Mouse (Mus musculus) stomach, embryonic 15.5 days (tissue): ENCODE measurements around the gene Ednra. TPM values are rescaled to one million over a fixed set of nuclear protein-coding genes. Genes with fewer than 3 reads are reported as not detected.
A peak's percentile ranks its signal among the peaks of the same experiment; 100 is the strongest.

Experiments
- ATAC-seq: fragments of 200-750 bp; cut with Nextera tagmentation; 2 replicates; pipeline ENCODE4 v1.8.0; 2017; ENCODE audit warnings: low read depth, moderate number of reproducible peaks, moderate TSS enrichment; ENCODE audit not compliant: insufficient read depth, low FRiP score
- H3K27ac ChIP-seq: fragments of 300-500 bp; sonication (generic); 2 replicates; pipeline ENCODE4 v1.5.1; 2015; ENCODE audit warnings: mild to moderate bottlenecking, inconsistent platforms
- H3K27me3 ChIP-seq: fragments of 300-500 bp; sonication (generic); replicated peaks from 2 replicates; pipeline ENCODE4 v1.6.1; 2015; ENCODE audit warnings: inconsistent platforms
- H3K36me3 ChIP-seq: fragments of 300-500 bp; sonication (generic); 2 replicates; pipeline ENCODE4 v1.6.1; 2015; ENCODE audit warnings: inconsistent platforms
- H3K4me1 ChIP-seq: fragments of 300-500 bp; sonication (generic); 2 replicates; pipeline ENCODE4 v1.6.1; 2015; ENCODE audit warnings: inconsistent platforms
- H3K4me2 ChIP-seq: fragments of 300-500 bp; sonication (generic); 2 replicates; pipeline ENCODE4 v1.6.1; 2015; ENCODE audit warnings: mild to moderate bottlenecking, inconsistent platforms
- H3K4me3 ChIP-seq: fragments of 300-500 bp; sonication (generic); replicated peaks from 2 replicates; pipeline ENCODE4 v1.5.1; 2015; ENCODE audit warnings: inconsistent platforms
- H3K9ac ChIP-seq: fragments of 300-500 bp; sonication (generic); 2 replicates; pipeline ENCODE4 v1.6.1; 2015; ENCODE audit warnings: inconsistent platforms
- H3K9me3 ChIP-seq: fragments of 300-500 bp; sonication (generic); 2 replicates; pipeline ENCODE4 v1.6.1; 2016; ENCODE audit warnings: inconsistent platforms
- WGBS: fragments of 180-500 bp; shearing (Covaris S2); methylation state at CpG from one replicate; pipeline ENCODE4 v1.1.7; 2015; 5-methylcytosine and 5-hydroxymethylcytosine counted together
- polyA plus RNA-seq: library from polyadenylated mRNA; unstranded; fragments of >200 nt; fragmentation: Nextera tagmentation; extraction: Ambion mirVana; gene quantifications from 2 replicates; pipeline ENCODE4 v1.2.1, GENCODE M21; 2015

The Ednra gene
- polyA plus RNA-seq, 1 experiment from 2014 or later, result 21.6 TPM

GRCm38 (mm10) chr8:77633211-77633610, 91.1 kb downstream of the Ednra start:
- Histone ChIP-seq H3K27me3 (no peaks in the 10 kb centered on the region), H3K36me3 (no peaks in the 10 kb centered on the region), H3K4me1 (no peaks in the 10 kb centered on the region; the same call in 1 of the 2 replicates), H3K27ac (no peak overlapping the region), H3K9ac (no peak overlapping the region), H3K9me3 (no peaks in the 10 kb centered on the region), H3K4me3 (no peak overlapping the region), H3K4me2 (no peak overlapping the region)
- 47% methylated on average over 2 of the region's 2 CpGs for WGBS
- ATAC-seq, result no peak

- Histone ChIP-seq H3K4me1 (no peaks in the 10 kb centered on the region; the same call in 1 of the 2 replicates), H3K27me3 (no peaks in the 10 kb centered on the region), H3K4me2 (no peak overlapping the region), H3K9ac (no peak overlapping the region), H3K36me3 (no peaks in the 10 kb centered on the region), H3K27ac (0 out of 2 replicates have a peak overlapping the region, but pooled peaks have one; percentile 18), H3K9me3 (no peaks in the 10 kb centered on the region), H3K4me3 (no peak overlapping the region)
- no peak for ATAC-seq
- WGBS, result 34% methylated on average over 3 of the region's 3 CpGs
These were observed 93.6 kb downstream of the Ednra start for GRCm38 (mm10) chr8:77630691-77631090.

DNA sequence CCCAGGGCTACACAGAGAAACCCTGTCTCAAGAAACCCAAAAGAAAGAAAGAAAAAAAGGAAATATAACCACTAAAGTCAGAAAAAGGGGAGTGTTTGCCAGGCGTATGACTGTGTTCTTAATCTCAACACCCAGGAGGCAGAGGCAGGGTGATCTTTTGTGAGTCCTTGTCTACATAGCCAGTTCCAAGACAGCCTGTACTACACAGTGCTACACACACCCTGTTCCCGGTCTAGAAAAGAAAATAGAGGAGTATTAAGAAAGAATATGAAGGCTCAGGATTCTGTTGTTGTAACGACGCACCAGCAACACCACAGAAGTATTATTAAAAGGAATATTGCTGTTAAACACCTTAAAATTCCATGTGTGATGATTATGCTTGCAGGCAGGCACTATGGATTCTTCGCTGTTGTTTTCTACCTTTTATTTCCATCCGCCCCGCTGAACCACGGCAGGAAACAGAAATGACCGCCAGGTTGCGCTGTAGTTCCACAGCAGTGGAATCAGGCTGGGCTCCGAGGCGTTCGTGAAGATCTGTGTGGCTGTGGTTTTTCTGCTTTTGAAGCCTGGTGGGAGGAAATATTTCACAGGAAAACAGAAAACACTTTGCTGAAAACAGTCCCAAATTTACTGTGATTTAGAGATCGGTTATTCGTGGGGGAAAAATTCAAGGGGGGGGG, 94.3 kb downstream of the Ednra start:
- 15% methylated on average over 15 of the region's 15 CpGs for WGBS
- Histone ChIP-seq H3K4me2 (no peak overlapping the region), H3K27ac (no peak overlapping the region), H3K27me3 (no peaks in the 10 kb centered on the region), H3K9me3 (no peaks in the 10 kb centered on the region), H3K4me1 (no peaks in the 10 kb centered on the region; the same call in 1 of the 2 replicates), H3K36me3 (no peaks in the 10 kb centered on the region), H3K4me3 (no peak overlapping the region), H3K9ac (no peak overlapping the region)
- ATAC-seq, result peak; percentile 35; the same call in 1 of the 2 replicates

DNA sequence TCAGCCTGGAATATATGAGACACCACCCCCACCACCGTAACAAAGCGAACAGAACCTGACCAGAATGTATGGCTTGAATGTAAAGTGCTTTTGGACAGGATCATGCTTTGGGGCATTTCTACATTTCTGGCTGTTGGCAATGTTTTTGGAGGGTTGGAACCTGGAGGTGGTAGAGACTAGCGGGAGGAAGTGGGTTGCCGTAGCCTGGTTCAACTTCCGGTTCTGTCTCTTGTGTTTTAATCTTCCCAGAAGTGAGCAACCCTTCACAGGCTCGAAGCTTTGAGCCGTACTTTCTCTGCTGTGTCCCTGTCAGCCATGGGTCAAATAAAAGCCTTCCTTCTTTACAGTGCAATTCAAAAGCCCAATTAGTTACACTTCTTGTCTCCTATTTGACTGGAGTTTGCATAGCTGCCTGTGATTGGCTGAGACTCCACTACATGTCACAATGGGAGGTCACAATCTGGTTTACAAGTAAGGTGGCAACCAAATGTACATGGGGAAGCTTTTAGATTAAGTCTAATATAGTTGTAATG, 100.5 kb downstream of the Ednra start:
- Histone ChIP-seq H3K9ac (no peak overlapping the region), H3K27ac (no peak overlapping the region), H3K4me2 (no peak overlapping the region), H3K9me3 (no peaks in the 10 kb centered on the region), H3K27me3 (no peaks in the 10 kb centered on the region), H3K4me3 (no peak overlapping the region), H3K36me3 (no peaks in the 10 kb centered on the region), H3K4me1 (no peaks in the 10 kb centered on the region)
- no peak for ATAC-seq
- WGBS, result 88% methylated on average over 7 of the region's 7 CpGs

DNA sequence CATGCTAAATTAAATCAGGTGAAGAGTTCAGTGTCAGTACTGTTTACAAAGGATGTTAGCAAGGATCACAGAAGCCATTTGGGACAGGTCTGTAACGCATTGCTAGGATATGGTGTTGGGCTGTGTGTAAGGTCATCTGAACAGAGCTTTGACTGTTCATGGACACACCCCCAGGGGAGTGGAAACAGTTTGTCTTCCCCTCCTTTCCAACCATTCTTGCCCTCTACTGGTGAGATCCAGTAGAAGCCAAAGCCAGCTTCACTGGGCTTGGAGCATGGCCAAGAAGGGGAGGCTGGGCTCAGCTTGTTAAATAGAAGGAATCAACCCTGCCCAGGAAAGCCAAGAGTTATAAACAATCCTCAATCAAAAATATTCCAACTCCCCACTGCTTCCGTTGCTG, 106.3 kb downstream of the Ednra start:
- Histone ChIP-seq H3K4me2 (no peak overlapping the region), H3K9ac (no peak overlapping the region), H3K4me3 (no peak overlapping the region), H3K36me3 (no peaks in the 10 kb centered on the region), H3K4me1 (peaks cover 3% of the 10 kb centered on the region; the same call in 1 of the 2 replicates), H3K27ac (no peak overlapping the region), H3K9me3 (no peaks in the 10 kb centered on the region), H3K27me3 (no peaks in the 10 kb centered on the region)
- ATAC-seq, result peak; percentile 65; the same call in 1 of the 2 replicates
- 20% methylated on average over 2 of the region's 2 CpGs for WGBS

Other genes with a start within 250 kb of the Ednra start
- gene Arhgap10, start 206.5 kb downstream of the Ednra start, polyA plus RNA-seq, result 29.4 and 29.8 TPM in 2 replicates
- gene Prmt9, start 175.1 kb downstream of the Ednra start, polyA plus RNA-seq, result 17.2 and 18.5 TPM in 2 replicates
- 24.9 and 27.5 TPM in 2 replicates for gene Tmem184c, start 113.8 kb downstream of the Ednra start, polyA plus RNA-seq